Mouse (Mus musculus) B cell, adult (primary cell): ENCODE results near the gene Fam90a1a. TPM values are rescaled to one million over a fixed set of nuclear protein-coding genes. Genes with fewer than 3 reads are reported as not detected.

Experiments used
- total RNA-seq: library from RNA; stranded (reverse); gene quantifications from 4 replicates; pipeline ENCODE4 v1.2.4, GENCODE M21; 2023; ENCODE audit not compliant: inconsistent age

Gene Fam90a1a
- total RNA-seq = not detected in 4 replicates

DNA sequence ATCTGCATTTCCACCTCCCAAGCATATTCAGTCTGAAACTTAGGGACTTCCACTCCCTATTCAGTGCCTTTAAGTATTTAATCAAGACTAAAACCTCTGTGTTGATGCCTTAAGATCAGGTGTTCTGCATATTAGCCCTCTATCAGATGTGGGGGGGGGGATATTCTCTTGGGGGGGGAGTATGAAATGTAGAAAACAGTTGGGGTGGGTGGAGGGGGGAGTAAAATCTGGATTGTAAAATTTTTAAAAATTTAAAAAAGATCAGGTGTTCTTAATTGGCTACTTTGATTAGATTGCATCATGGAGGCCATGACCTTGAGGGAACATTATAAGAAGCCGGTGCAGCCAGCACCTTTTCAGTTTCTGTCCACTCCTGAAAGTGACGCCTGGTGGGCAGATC, at the start of gene Fam90a1a:
TSS of gene Fam90a1a (plus strand) at position 301 of the 400 bp plus-strand sequence.

DNA sequence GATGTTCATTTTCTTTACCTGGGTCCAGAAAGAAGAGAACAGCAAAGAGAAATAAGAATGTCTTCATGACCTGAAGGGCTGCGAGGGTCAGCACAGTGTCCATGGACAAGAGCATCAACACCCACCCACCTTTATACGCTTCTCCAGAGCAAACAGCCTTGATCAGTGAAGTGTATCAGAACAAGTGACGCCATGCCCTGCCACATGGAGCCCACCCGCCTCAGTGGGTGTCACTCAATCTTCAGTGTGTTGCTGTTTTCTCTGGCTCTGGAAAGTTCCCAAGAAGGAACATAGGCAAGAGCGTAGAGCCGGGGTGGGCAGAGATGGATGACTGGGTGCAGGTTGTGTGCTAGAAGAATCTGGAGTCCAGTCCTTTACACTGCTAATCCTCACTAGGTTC, 25.9 kb upstream of the Fam90a1a start, which contains the start of gene Defb15:
TSS of gene Defb15 (minus strand) at position 101 of the 400 bp plus-strand sequence.

DNA sequence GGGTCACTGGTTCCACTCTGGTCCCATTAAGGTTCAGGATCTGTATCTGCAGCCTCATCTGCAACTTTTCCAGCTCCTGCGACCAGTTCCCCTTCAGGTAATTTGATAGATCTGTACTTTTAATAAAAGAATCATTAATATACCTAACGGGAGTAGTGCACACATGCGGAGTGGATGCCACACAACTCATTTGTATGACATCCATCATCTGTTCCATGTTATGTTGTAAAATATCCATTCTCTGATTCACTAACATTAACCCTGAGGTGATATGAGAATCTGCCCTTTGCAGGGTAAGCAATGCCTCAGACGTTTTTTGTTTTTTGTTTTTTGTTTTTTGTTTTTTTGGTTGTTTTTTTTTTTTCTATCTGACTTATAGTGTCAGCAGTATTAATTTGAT, 20.5 kb upstream of the Fam90a1a start, which contains the start of gene Defb35:
TSS of gene Defb35 (plus strand) at position 301 of the 400 bp plus-strand sequence.

DNA sequence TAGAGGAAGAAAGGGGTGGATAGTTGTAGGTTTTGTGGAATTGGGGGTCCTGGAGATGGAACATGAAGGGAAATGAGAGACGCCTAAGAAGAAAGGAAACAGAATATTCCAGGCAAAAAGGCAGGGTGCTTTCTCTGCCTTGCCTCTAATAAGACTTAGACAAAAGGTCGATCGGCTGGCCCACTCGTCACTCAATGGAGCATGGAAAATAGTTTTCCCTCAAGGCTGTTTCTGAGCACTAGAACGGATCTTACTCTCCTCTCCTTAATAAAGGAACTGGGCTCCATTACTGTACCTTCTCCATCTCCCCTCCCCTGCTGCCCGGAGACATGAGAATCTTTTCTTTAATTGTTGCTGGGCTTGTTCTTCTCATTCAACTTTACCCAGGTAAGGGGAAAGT, 12.1 kb upstream of the Fam90a1a start, which contains the start of gene Defb13:
TSS of gene Defb13 (plus strand) at position 301 of the 400 bp plus-strand sequence.

DNA sequence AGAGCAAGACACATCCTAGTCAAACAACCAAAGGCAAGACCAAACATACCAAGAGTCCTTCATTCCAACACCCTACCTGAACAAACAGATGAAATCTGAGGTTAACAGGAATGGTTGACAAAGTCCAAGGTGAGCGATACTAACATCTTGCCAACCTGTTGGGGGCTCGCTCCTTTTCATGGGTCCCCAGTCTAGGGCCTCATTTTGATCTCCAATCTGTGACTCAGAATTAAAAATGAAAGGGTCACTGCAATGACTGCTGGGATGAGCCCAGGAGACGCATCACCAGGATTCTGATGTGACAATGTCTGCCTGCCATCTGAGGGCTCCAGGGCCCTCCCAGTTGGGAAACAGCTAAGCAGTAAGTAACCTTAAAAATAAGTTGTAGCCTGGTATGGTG, 11.0 kb downstream of the Fam90a1a start, which contains the start of gene Ccdc70:
TSS of gene Ccdc70 (plus strand) at position 301 of the 400 bp plus-strand sequence.

Other genes starting within 250 kb of the Fam90a1a start
- gene Defa24, start 224.2 kb upstream of the Fam90a1a start, total RNA-seq = not detected in 4 replicates
- not detected in 4 replicates for gene Defb50, start 135.2 kb upstream of the Fam90a1a start, total RNA-seq
- gene Defb2, start 118.8 kb upstream of the Fam90a1a start, total RNA-seq = not detected in 4 replicates
- not detected in 4 replicates for gene Defb10, start 99.8 kb upstream of the Fam90a1a start, total RNA-seq
- not detected in 4 replicates for gene Defb9, start 73.3 kb upstream of the Fam90a1a start, total RNA-seq
- not detected in 4 replicates for gene Defb11, start 52.3 kb upstream of the Fam90a1a start, total RNA-seq
- not detected in 4 replicates for gene Defb15, start 26.0 kb upstream of the Fam90a1a start, total RNA-seq
- not detected in 4 replicates for gene Defb35, start 20.4 kb upstream of the Fam90a1a start, total RNA-seq
- gene Defb13, start 12.0 kb upstream of the Fam90a1a start, total RNA-seq = not detected in 4 replicates
- not detected in 4 replicates for gene Ccdc70, start 11.1 kb downstream of the Fam90a1a start, total RNA-seq
- 0.19 to 0.58 TPM (median 0.36 TPM) in 4 replicates for gene Atp7b, start 101.6 kb downstream of the Fam90a1a start, total RNA-seq
- gene Alg11, start 102.0 kb downstream of the Fam90a1a start, total RNA-seq = 14.8 to 24.1 TPM (median 20.4 TPM) in 4 replicates
- gene Nek5, start 166.3 kb downstream of the Fam90a1a start, total RNA-seq = not detected in 4 replicates
- 4.6 to 6.4 TPM (median 5.3 TPM) in 4 replicates for gene Nek3, start 207.7 kb downstream of the Fam90a1a start, total RNA-seq
- 1.7 to 2.7 TPM (median 2.1 TPM) in 4 replicates for gene Ckap2, start 227.1 kb downstream of the Fam90a1a start, total RNA-seq
- 24.5 to 32.8 TPM (median 27.5 TPM) in 4 replicates for gene Vps36, start 234.1 kb downstream of the Fam90a1a start, total RNA-seq